Comparison of ENCODE assay signal across 15 mouse cellular contexts in the genomic region with DNA sequence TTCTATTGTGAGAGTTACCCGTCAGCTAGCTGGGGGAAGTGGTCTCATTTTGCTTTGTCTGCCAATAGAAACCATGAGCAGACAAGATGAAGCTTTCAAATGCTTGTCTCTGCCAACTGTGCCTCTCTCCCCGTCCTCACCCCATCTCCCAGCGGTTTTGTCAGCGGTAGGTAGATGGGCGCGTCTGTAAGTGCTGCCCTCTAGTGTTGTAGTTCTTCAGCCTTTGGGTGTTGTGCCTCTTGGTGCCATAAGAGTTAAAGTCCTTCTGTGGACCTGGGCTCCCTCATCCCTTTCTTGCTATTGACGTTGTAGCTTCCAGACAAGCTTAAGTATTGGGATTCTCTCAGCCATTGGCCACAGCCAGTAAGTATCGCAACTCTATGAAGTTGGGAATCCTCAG. TPM values are rescaled to one million over a fixed set of nuclear protein-coding genes. Genes with fewer than 3 reads are reported as not detected.
DNase-seq lines count a peak whose midpoint lies in the region; ATAC-seq and TF ChIP-seq lines count a peak whose summit lies in the region.
"Had no signal": no experiment of that assay in that cellular context is flagged by ENCODE, and none has a peak within 500 bp of the region (broad histone marks: within the 10 kb centered on the region; RNA-seq: fewer than 3 reads in every experiment).

No protein-coding gene starts in this region.

- no peak overlapping the region for H3K9ac ChIP-seq in forebrain, postnatal 0 days
- no peak overlapping the region for H3K9ac ChIP-seq in lung, postnatal 0 days (replicated peaks; ENCODE audit: low read depth)
- no peak overlapping the region for H3K9ac ChIP-seq in MEL (ENCODE audit: control insufficient read depth, low read depth, low read length, poor library complexity, severe bottlenecking)
- H3K9ac ChIP-seq: limb, embryonic 12.5 days had no signal

- TF ChIP-seq EP300 in lung, postnatal 0 days (IDR thresholded peaks at IDR 0.05) = no peak
- no peak for TF ChIP-seq EP300 in MEL (IDR thresholded peaks at IDR 0.05; ENCODE audit: low read depth in 1 of 2, low read length in 2 of 2)

- H3K9me3 ChIP-seq in forebrain, postnatal 0 days (ENCODE audit: low read length) = no peaks in the 10 kb centered on the region
- H3K9me3 ChIP-seq in forebrain, embryonic 10.5 days = no peaks in the 10 kb centered on the region
- no peaks in the 10 kb centered on the region for H3K9me3 ChIP-seq in lung, postnatal 0 days (ENCODE audit: low read length)
- H3K9me3 ChIP-seq in MEL (replicated peaks; ENCODE audit: insufficient read depth, low read length) = no peaks in the 10 kb centered on the region
- H3K9me3 ChIP-seq: limb, embryonic 12.5 days had no signal

- no peak for DNase-seq in forebrain, postnatal 0 days
- DNase-seq in forebrain, embryonic 10.5 days (ENCODE audit: extremely low spot score, low spot score) = no peak
- peak; percentile 21 for DNase-seq in lung, postnatal 0 days (ENCODE audit: low spot score)
- no peak for DNase-seq in lung, adult 18-20 months
- no peak for DNase-seq in MEL (ENCODE audit: low read depth, low spot score)
- DNase-seq in splenic B cell, adult 2 months (ENCODE audit: low read depth, low spot score) = peak; percentile 47
- DNase-seq in urinary bladder, postnatal 4 days (ENCODE audit: low spot score in 2 of 2) = no peak
- DNase-seq: cerebellum, postnatal 25 days; heart, postnatal 36 days; kidney, adult 18-20 months; layer of hippocampus, adult 9-11 months; right cerebral cortex, postnatal 4 days had no signal

- H3K4me2 ChIP-seq in forebrain, postnatal 0 days (ENCODE audit: low read depth) = no peak overlapping the region
- H3K4me2 ChIP-seq in lung, postnatal 0 days (replicated peaks; ENCODE audit: low read depth, low read length) = no peak overlapping the region
- H3K4me2 ChIP-seq: limb, embryonic 12.5 days had no signal

- H3K4me3 ChIP-seq in forebrain, postnatal 0 days (ENCODE audit: low read depth, low read length) = no peak overlapping the region
- H3K4me3 ChIP-seq in forebrain, embryonic 10.5 days = no peak overlapping the region
- no peak overlapping the region for H3K4me3 ChIP-seq in lung, postnatal 0 days (ENCODE audit: low read depth, low read length)
- H3K4me3 ChIP-seq in MEL (ENCODE audit: control insufficient read depth in 1 of 2, insufficient read depth in 1 of 2, low read depth in 2 of 2, low read length in 2 of 2) = no peak overlapping the region
- H3K4me3 ChIP-seq: limb, embryonic 12.5 days had no signal

- peaks cover 2% of the 10 kb centered on the region; the same call in 1 of the 2 replicates for H3K79me2 ChIP-seq in MEL (ENCODE audit: control insufficient read depth, insufficient read depth, low read length, poor library complexity)

- no peaks in the 10 kb centered on the region for H3K4me1 ChIP-seq in forebrain, postnatal 0 days (ENCODE audit: insufficient read depth)
- H3K4me1 ChIP-seq in forebrain, embryonic 10.5 days = peaks cover 17% of the 10 kb centered on the region
- H3K4me1 ChIP-seq in lung, postnatal 0 days (ENCODE audit: insufficient read depth, low read depth, low read length) = 0 out of 2 replicates have a peak, but pooled peaks cover 3% of the 10 kb centered on the region
- H3K4me1 ChIP-seq in MEL (ENCODE audit: control insufficient read depth in 1 of 2, insufficient read depth in 2 of 2, low read length in 2 of 2) = peaks cover 2 to 5% of the 10 kb centered on the region in 2 experiments; a peak in 3 of 4 replicates
- H3K4me1 ChIP-seq: limb, embryonic 12.5 days had no signal

- no peak for TF ChIP-seq POLR2A in MEL (IDR thresholded peaks at IDR 0.05; ENCODE audit: control insufficient read depth in 1 of 2, insufficient read depth in 1 of 2, low read depth in 1 of 2, low read length in 2 of 2, poor library complexity in 1 of 2)

- no peak for ATAC-seq in forebrain, postnatal 0 days
- ATAC-seq in lung, postnatal 0 days = no peak
- ATAC-seq in erythroblast, adult 5-6 weeks (replicated peaks; ENCODE audit: low FRiP score, poor library complexity, severe bottlenecking) = no peak

- WGBS in forebrain, postnatal 0 days = 68% methylated on average over 8 of the region's 8 CpGs
- 63% methylated on average over 8 of the region's 8 CpGs for WGBS in forebrain, embryonic 10.5 days
- WGBS in lung, postnatal 0 days = 45% methylated on average over 8 of the region's 8 CpGs

- H3K36me3 ChIP-seq in forebrain, postnatal 0 days (ENCODE audit: insufficient read depth) = no peaks in the 10 kb centered on the region
- no peaks in the 10 kb centered on the region for H3K36me3 ChIP-seq in forebrain, embryonic 10.5 days (replicated peaks)
- no peaks in the 10 kb centered on the region for H3K36me3 ChIP-seq in lung, postnatal 0 days (ENCODE audit: insufficient read depth, low read length)
- peaks cover 0 to 6% of the 10 kb centered on the region in 2 experiments; a peak in 2 of 4 replicates for H3K36me3 ChIP-seq in MEL (ENCODE audit: control insufficient read depth in 1 of 2, insufficient read depth in 2 of 2, low read length in 2 of 2)
- H3K36me3 ChIP-seq in splenic B cell, adult 2 months (ENCODE audit: control insufficient read depth, insufficient read depth, low read length, poor library complexity, severe bottlenecking) = no peaks in the 10 kb centered on the region
- H3K36me3 ChIP-seq: limb, embryonic 12.5 days had no signal

- peak; percentile 19; the same call in 1 of the 2 replicates for TF ChIP-seq CTCF in forebrain, postnatal 0 days (IDR thresholded peaks at IDR 0.05; ENCODE audit: low read depth)
- peak; percentile 41 for TF ChIP-seq CTCF in lung, postnatal 0 days (IDR thresholded peaks at IDR 0.05)
- TF ChIP-seq CTCF in MEL (IDR thresholded peaks at IDR 0.05 in 2 of 3, conservative IDR thresholded peaks at IDR 0.05 in 1 of 3; ENCODE audit: control insufficient read depth in 1 of 3, insufficient read depth in 1 of 3, low read depth in 2 of 3, low read length in 3 of 3, poor library complexity in 1 of 3, severe bottlenecking in 1 of 3) = peak; percentile 9 to 22 (median 15); a peak in 2 of 6 replicates

- TF ChIP-seq RAD21 in MEL (IDR thresholded peaks at IDR 0.05; ENCODE audit: low read depth, low read length) = no peak

- H3K27ac ChIP-seq in forebrain, postnatal 0 days (ENCODE audit: low read depth, low read length) = no peak overlapping the region
- H3K27ac ChIP-seq in forebrain, embryonic 10.5 days = no peak overlapping the region
- H3K27ac ChIP-seq in lung, postnatal 0 days (ENCODE audit: low read length) = no peak overlapping the region
- no peak overlapping the region for H3K27ac ChIP-seq in MEL (ENCODE audit: control insufficient read depth, low read depth, low read length)
- H3K27ac ChIP-seq: limb, embryonic 12.5 days had no signal

- H3K27me3 ChIP-seq in forebrain, postnatal 0 days (ENCODE audit: insufficient read depth, low read length) = no peaks in the 10 kb centered on the region
- no peaks in the 10 kb centered on the region for H3K27me3 ChIP-seq in forebrain, embryonic 10.5 days (ENCODE audit: poor library complexity, severe bottlenecking)
- H3K27me3 ChIP-seq in lung, postnatal 0 days (replicated peaks; ENCODE audit: insufficient read depth, low read length) = no peaks in the 10 kb centered on the region
- peaks cover 0 to 3% of the 10 kb centered on the region in 2 experiments; a peak in 1 of 4 replicates for H3K27me3 ChIP-seq in MEL (ENCODE audit: control insufficient read depth in 1 of 2, insufficient read depth in 2 of 2, low read length in 2 of 2)
- no peaks in the 10 kb centered on the region for H3K27me3 ChIP-seq in splenic B cell, adult 2 months (ENCODE audit: control insufficient read depth, insufficient read depth, low read length, poor library complexity, severe bottlenecking)
- H3K27me3 ChIP-seq: limb, embryonic 12.5 days had no signal

TF ChIP-seq in MEL, 35 proteins besides CTCF, POLR2A, EP300 and RAD21:
- no peak for TF ChIP-seq GABPA (IDR thresholded peaks at IDR 0.05; ENCODE audit: low read depth, low read length)
- no peak for TF ChIP-seq MAZ (IDR thresholded peaks at IDR 0.05; ENCODE audit: low read depth, low read length)
- TF ChIP-seq ZC3H11A (IDR thresholded peaks at IDR 0.05; ENCODE audit: low read depth, low read length) = no peak
- TF ChIP-seq KAT2A (conservative IDR thresholded peaks at IDR 0.05; ENCODE audit: low read depth, low read length) = no peak
- TF ChIP-seq POLR2AphosphoS5 (IDR thresholded peaks at IDR 0.05; ENCODE audit: borderline replicate concordance, low read depth, low read length) = no peak
- no peak for TF ChIP-seq NELFE (IDR thresholded peaks at IDR 0.05; ENCODE audit: low read depth, low read length)
- no peak for TF ChIP-seq CHD1 (IDR thresholded peaks at IDR 0.05; ENCODE audit: low read depth, low read length)
- TF ChIP-seq E2F4 (IDR thresholded peaks at IDR 0.05; ENCODE audit: borderline replicate concordance, low read depth, low read length) = no peak
- TF ChIP-seq SIN3A (IDR thresholded peaks at IDR 0.05; ENCODE audit: low read length) = no peak

RNA-seq across cellular contexts. Expression of a gene that starts 4.8 kb away (rescaled TPM):
- 8.1 and 11.2 TPM in 2 replicates for total RNA-seq in forebrain, postnatal 0 days (2014; rRNA removed)
- 7.2 and 8.2 TPM in 2 replicates for polyA plus RNA-seq in forebrain, postnatal 0 days (2015; fragmentation: Nextera tagmentation; extraction: Ambion mirVana)
- 23.5 and 27.2 TPM in 2 replicates for polyA plus RNA-seq in forebrain, embryonic 10.5 days (2016; fragmentation: Nextera tagmentation; extraction: Ambion mirVana)
- 5.9 and 8.7 TPM in 2 replicates for polyA plus RNA-seq in lung, postnatal 0 days (2015; fragmentation: Nextera tagmentation; extraction: Ambion mirVana)
- total RNA-seq in MEL (2012; rRNA removed) = 9.2 and 9.7 TPM in 2 replicates
- polyA plus RNA-seq in MEL (2012; ENCODE audit: insufficient read depth in 1 of 2, insufficient read length in 2 of 2, low read depth in 1 of 2, low replicate concordance in 2 of 2, missing spikeins in 1 of 2) = 10 to 100 TPM in 1 of 2 experiments, not detected in 1; 13.6 TPM
- total RNA-seq in erythroblast, adult 5-6 weeks (2015; ENCODE audit: low replicate concordance) = 9.0 and 10.4 TPM in 2 replicates
- 2.1 and 8.5 TPM in 2 replicates for total RNA-seq in erythroblast, adult 5-6 weeks (2017; ENCODE audit: low replicate concordance)

RNA-seq across cellular contexts. Expression of a gene that starts 30.1 kb away (rescaled TPM):
- total RNA-seq in forebrain, postnatal 0 days (2014; rRNA removed) = 1.4 and 2.8 TPM in 2 replicates
- 1.6 and 2.0 TPM in 2 replicates for polyA plus RNA-seq in forebrain, postnatal 0 days (2015; fragmentation: Nextera tagmentation; extraction: Ambion mirVana)
- polyA plus RNA-seq in forebrain, embryonic 10.5 days (2016; fragmentation: Nextera tagmentation; extraction: Ambion mirVana) = not detected in 2 replicates
- not detected in 2 replicates for polyA plus RNA-seq in lung, postnatal 0 days (2015; fragmentation: Nextera tagmentation; extraction: Ambion mirVana)
- 0.31 TPM in 1 of 2 replicates, not detected in the other for total RNA-seq in MEL (2012; rRNA removed)
- under 1 TPM in 1 of 2 experiments, not detected in 1; 0.52 TPM for polyA plus RNA-seq in MEL (2012; ENCODE audit: insufficient read depth in 1 of 2, insufficient read length in 2 of 2, low read depth in 1 of 2, low replicate concordance in 2 of 2, missing spikeins in 1 of 2)
- total RNA-seq in erythroblast, adult 5-6 weeks (2015; ENCODE audit: low replicate concordance) = 10.0 TPM in 1 of 2 replicates, not detected in the other
- 1.3 TPM in 1 of 2 replicates, not detected in the other for total RNA-seq in erythroblast, adult 5-6 weeks (2017; ENCODE audit: low replicate concordance)
- total RNA-seq: granulocyte monocyte progenitor cell, adult 5-6 weeks; heart, postnatal 36 days had no signal
- polyA plus RNA-seq: limb, embryonic 12.5 days had no signal

Comparison
In these comparisons a context has a peak if more than half of its experiments do, and no peak if none do; other contexts are left out.
1. DNase-seq: peak in lung, postnatal 0 days (single experiment) and splenic B cell, adult 2 months (single experiment); none in forebrain, postnatal 0 days (single experiment), forebrain, embryonic 10.5 days (single experiment), lung, adult 18-20 months (0 of 2), MEL (single experiment) and urinary bladder, postnatal 4 days (0 of 2).
2. Peak in every context shown above with its lines, with median percentiles within 50 percentile points of each other: CTCF ChIP-seq.